Mouse (Mus musculus): ENCODE data around the gene Stmn1. TPM values are rescaled to one million over a fixed set of nuclear protein-coding genes. Genes with fewer than 3 reads are reported as not detected.
A peak's percentile ranks its signal among the peaks of the same experiment; 100 is the strongest.
"Not testable (repeated sequence)": the region's sequence is repeated elsewhere in the genome, so short reads cannot be mapped to it uniquely, and the experiment has no call there.

Stmn1 gene
- polyA plus RNA-seq, 2 experiments from 2014 or later: 80.7 to 125 TPM

- no peak for ATAC-seq
Observed at GRCm38 (mm10) chr4:134488211-134488610, 20.1 kb downstream of the Stmn1 start.

DNA sequence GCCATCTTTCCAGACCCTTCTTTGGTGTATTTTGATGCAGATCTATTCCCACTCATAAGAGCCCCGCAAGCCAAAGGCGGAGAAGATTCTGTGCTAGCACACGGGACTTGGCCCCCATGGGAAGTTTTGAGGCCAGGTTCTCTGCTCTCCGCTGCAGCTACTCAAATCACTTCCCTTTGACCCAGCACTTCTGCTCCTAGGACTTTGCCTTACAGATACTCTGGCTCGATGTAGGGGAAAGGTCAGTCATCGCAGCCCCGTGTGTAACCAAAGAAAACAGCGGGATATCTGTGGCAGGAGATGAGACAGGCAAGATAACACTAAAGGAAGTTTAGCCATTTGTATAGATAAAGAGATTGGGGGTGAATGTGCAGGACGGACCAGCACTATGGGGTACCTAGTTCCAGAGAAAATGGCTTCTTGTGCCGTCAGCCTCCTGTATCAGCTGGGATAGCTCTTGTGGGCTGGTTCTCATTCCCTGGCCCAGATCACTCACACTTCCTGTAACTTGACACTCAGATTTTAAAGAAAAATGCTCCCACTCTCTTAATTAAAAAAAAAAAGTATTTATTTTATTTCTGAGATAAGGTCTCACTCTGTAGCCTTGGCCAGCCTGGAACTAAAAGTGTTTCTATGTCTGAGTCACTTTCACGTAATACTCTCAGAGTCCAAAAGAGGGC is 22.0 kb downstream of the Stmn1 start:
- no peak for ATAC-seq

GRCm38 (mm10) chr4:134491716-134492115 is 23.6 kb downstream of the Stmn1 start:
- no peak for ATAC-seq

GRCm38 (mm10) chr4:134494161-134494560 is 26.0 kb downstream of the Stmn1 start:
- not testable (repeated sequence) for ATAC-seq

GRCm38 (mm10) chr4:134494780-134495545 is 26.8 kb downstream of the Stmn1 start:
- ATAC-seq: peak; percentile 93

DNA sequence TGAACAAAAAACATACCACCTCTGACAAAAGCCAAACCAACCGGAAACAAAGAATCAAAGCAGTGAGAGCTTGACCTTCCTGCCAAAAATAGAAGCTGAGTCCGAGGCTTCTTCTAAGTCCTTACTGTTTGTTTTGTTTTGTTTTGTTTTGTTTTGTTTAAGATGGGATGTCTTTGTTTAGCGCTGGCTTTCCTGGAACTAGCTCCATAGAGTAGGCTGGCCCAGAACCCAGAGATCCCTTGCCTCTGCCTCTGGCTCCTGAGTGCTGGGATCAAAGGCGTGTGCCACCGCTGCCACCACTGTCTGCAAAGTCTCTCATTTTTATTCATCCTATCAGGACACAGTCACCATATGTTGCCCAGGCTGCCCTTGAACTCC is 27.4 kb downstream of the Stmn1 start:
- no peak for ATAC-seq

DNA sequence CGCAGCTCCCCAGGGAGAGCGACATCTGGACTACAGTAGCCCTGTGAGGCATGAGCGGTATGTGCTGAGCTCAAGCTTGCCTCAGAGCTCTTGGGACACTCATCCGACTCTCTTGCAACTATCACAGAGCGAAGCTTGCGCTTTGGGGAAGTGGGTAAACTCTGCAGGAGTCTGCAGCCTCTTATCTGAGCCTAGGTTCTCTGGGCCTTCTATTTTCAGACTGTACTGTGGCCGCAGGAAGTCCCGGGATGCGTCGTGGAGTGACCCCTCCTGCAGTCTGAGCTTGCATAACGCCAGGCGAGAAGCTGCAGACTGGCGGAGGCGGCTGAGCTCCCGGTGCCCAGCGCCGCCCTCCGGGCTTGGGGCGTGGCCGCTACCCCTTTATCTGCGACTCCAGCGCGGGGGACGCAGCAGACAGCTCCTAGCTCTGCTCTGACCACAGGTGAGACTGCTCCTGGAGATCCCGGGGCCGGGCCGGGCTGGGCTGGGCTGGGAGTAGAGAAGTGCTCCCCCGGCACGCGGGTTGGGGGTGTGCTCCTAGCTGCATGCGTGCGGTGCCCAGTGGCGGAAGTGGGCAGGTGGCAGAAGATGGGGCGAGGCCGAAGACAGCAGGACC is 28.6 kb downstream of the Stmn1 start, which contains the start of gene Paqr7:
Paqr7 (plus strand) TSS at position 103 of the 616 bp plus-strand sequence.
- peak; percentile 27 for ATAC-seq

GRCm38 (mm10) chr4:134497223-134497622 is 29.1 kb downstream of the Stmn1 start:
- ATAC-seq: no peak

- ATAC-seq: no peak
Observed at GRCm38 (mm10) chr4:134497986-134498731, 30.0 kb downstream of the Stmn1 start.

- ATAC-seq: not testable (repeated sequence)
Observed at GRCm38 (mm10) chr4:134498983-134499382, 30.9 kb downstream of the Stmn1 start.

- no peak for ATAC-seq
Observed at GRCm38 (mm10) chr4:134501095-134501494, 33.0 kb downstream of the Stmn1 start.

DNA sequence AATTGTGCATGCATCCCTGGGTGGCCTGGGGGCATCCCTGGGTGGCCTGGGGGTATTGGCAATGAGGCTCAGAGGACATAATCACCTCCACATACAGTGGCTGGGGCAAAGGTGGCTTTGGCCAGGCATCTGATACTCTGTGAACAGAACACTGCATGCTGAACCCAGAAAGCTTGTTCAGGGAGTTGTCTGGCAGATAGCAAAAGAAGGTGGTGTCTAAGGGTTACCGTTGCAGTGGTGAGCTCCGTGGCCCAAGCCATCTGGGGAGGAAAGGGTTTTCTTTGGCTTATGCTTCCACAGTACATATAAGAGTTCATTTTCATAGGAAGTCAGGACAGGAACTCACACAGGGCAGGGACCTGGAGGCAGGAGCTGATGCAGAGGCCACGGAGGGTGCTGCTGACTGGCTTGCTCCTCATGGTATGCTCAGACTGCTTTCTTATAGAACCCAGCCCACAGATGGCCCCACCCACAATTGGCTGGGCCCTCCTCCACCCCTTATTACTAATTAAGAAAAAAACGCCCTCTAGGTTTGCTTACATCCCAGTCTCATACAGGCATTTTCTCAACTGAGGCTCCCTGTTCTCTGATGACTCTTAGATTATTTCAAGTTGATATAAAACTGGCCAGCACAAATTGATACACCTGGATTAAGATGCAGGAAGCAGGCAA is 35.7 kb downstream of the Stmn1 start:
- no peak for ATAC-seq

GRCm38 (mm10) chr4:134505303-134505789 is 37.2 kb downstream of the Stmn1 start:
- ATAC-seq: no peak

DNA sequence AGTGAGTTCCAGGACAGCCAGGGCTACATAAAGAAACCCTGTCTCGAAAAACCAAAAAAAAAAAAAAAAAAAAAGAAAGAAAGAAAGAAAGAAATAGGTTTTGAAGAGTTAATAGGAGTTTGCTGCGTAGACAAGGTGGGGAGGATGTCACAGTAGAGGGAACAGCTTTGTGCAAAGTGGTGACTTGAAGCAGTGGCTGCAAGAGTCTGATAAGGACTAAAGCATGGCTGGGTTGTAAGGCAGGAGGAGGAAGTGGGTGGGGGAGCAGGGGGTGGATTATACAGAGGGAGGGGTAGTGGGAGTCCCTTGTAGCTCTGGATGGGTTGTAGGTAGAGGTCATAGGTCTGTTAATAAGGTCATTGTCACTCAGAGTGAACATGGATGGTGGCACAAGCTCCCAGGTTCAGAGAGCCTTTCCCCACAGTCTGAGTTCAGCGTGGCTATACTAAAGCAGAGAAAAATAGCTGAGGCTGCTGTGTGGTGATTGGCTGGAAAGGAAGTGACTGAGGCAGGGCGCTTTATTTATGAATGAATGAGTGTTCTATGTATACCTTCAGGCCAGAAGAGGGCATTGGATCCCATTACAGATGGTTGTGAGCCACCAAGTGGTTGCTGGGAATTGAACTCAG is 38.0 kb downstream of the Stmn1 start:
- ATAC-seq: no peak

DNA sequence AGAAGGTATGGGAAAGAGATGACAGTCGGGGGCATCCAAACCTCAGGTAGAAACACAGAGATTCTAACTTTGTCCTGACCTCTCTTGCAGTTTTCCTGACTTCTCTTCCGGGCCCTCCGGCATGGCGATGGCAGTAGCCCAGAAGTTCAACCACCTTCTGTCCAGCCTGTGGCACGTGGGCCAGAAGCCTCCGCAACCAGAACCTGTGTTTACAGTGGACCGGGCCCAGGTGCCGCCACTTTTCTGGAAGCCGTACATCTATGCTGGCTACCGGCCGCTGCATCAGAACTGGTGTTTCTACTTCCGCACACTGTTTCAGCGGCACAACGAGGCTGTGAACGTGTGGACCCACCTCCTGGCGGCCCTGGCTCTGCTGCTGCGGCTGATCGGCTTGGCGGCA is 38.6 kb downstream of the Stmn1 start:
- ATAC-seq: no peak

- ATAC-seq: no peak
Observed at GRCm38 (mm10) chr4:134510396-134510795, 42.3 kb downstream of the Stmn1 start.

DNA sequence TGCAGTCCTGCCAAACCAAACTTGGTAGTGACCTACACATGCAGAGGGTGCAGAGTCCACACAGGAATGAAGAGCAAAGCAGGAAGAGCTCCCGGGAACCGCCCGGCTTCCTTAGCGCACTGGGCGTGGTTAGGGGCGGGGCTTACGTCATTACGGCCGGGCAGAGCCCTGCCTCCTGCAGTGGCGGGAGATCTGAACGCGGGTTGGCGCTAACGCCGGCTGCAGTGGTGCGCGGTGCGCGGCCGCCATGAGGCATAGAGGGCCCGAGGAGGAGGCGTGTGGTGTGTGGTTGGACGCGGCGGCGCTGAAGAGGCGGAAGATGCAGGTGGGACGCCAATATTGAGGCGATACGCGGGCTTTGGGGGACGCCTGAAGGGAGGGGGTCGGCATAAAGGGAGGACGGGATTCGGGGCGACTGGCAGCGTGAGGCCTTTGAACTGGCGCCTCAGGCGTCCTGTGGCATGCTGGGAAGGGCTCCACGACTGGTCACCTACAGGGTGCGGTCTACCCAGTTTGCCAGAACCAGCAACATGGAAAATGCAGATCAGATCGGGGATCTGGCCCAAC is 42.8 kb downstream of the Stmn1 start, which contains the start of gene Aunip:
Aunip (plus strand) TSS at position 155 of the 567 bp plus-strand sequence.
- peak; percentile 99 for ATAC-seq

DNA sequence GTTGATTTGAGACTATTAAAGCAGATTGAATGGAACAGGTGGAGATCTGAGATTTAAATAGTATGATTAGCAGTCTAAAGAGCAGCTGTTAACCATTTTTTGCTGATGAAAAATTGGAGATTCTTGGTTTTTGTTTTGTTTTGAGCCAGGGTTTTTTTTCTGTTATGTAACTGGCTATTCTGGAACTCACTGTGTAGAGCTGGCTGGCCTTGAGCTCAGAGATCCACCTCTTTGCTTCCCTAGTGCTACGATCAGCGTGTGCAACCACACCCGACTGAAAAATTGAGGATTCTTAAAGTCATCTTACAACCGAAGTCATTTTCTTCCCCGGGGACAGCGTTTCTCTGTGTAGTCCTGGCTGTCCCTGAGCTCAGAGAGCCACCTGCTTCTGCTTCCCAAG is 43.6 kb downstream of the Stmn1 start:
- ATAC-seq: no peak

GRCm38 (mm10) chr4:134512798-134513197 is 44.7 kb downstream of the Stmn1 start:
- no peak for ATAC-seq

DNA sequence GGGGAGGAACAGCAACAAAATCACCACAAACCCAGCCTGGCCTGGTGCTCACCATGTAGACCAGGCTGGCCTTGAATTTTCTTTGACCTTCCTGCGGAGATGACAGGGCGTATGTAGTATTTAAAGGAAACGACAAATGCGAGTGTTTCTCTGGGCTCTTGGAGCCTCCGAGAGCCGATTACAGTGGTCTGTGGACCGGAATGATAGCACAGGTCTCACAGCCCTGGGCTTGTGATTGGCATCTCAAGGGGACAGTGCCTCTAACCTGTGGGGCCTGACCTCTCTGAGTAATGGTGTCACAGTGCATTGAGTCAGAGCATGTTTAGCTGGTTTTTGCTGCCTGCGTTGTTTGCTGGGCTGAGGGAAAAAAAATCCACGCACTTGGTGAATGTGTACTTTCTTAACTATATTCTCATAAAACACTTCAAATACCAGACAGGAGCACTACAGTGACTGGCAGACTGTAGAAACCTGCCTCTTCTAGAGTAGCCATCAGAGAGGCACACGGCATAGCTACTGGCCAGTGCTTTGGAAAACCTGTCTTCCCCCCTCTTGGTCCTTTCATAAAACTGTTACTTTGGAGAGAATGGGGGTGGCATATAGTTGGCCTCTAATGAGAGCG is 46.3 kb downstream of the Stmn1 start:
- ATAC-seq: no peak

DNA sequence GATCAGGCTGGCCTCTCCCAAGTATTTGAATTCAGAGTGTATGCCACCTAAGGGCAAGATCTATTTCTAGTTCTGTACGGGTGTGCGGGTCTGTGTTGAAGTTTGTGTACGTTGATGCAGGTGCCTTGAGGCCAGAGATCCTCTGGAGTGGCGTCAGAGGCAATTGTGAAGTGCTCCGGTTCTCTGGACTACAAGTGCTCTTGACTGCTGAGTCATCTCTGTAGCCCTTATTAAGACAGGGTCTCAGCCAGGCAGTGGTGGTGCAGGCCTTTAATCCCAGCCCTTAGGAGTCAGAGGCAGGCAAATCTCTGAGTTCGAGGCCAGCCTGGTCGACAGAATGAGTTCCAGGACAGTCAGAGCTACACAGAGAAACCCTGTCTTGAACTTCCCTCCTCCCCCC is 47.5 kb downstream of the Stmn1 start:
- ATAC-seq: no peak
